Mouse (Mus musculus): ENCODE results near the gene Sars2. TPM values are rescaled to one million over a fixed set of nuclear protein-coding genes. Genes with fewer than 3 reads are reported as not detected.
"Not testable (repeated sequence)": the region's sequence is repeated elsewhere in the genome, so short reads cannot be mapped to it uniquely, and the experiment has no call there.

Gene Sars2
- total RNA-seq (2021), result 10 to 100 TPM; 11.0 to 11.6 TPM
- long read RNA-seq, experiment 1, transcript Sars2-201 (16 exons, 1,868 nt), result major isoform, 16 of 24 reads
- long read RNA-seq, experiment 1, partial matches to known transcripts, result 4 of 24 reads
- long read RNA-seq, experiment 1, other reads (novel, unspliced or antisense), result 4 of 24 reads
- long read RNA-seq, experiment 2, transcript Sars2-201 (16 exons, 1,868 nt), result major isoform, 12 of 18 reads
- long read RNA-seq, experiment 2, partial matches to known transcripts, result 2 of 18 reads
- long read RNA-seq, experiment 2, other reads (novel, unspliced or antisense), result 4 of 18 reads

GRCm38 (mm10) chr7:28741709-28742438, at the start of gene Sars2, which contains the start of gene Mrps12:
Sars2 (plus strand) TSS chr7:28741992.
Mrps12 (minus strand) TSS chr7:28741820.
- DNase-seq (ENCODE audit: low spot score in 2 of 2), result peak; percentile 89 to 96

GRCm38 (mm10) chr7:28692545-28693320, 49.1 kb upstream of the Sars2 start, which contains the start of gene Fbxo27:
Fbxo27 (plus strand) TSS chr7:28692849.
- peak; percentile 55 to 66 for DNase-seq (ENCODE audit: low spot score in 2 of 2)

- peak; percentile 76 to 85 for DNase-seq (ENCODE audit: low spot score in 2 of 2)
Measured at GRCm38 (mm10) chr7:28693321-28693966, 48.3 kb upstream of the Sars2 start.

- no peak for DNase-seq (ENCODE audit: low spot score in 2 of 2)
Measured at GRCm38 (mm10) chr7:28694423-28694822, 47.4 kb upstream of the Sars2 start.

GRCm38 (mm10) chr7:28694966-28695511, 46.8 kb upstream of the Sars2 start:
- no peak for DNase-seq (ENCODE audit: low spot score in 2 of 2)

- DNase-seq (ENCODE audit: low spot score in 2 of 2), result no peak
Measured at GRCm38 (mm10) chr7:28697277-28697676, 44.5 kb upstream of the Sars2 start.

GRCm38 (mm10) chr7:28700269-28700668, 41.5 kb upstream of the Sars2 start:
- DNase-seq (ENCODE audit: low spot score in 2 of 2), result no peak

- DNase-seq (ENCODE audit: low spot score in 2 of 2), result not testable (repeated sequence)
Measured at GRCm38 (mm10) chr7:28701306-28701705, 40.5 kb upstream of the Sars2 start.

GRCm38 (mm10) chr7:28702601-28703143, 39.1 kb upstream of the Sars2 start:
- no peak for DNase-seq (ENCODE audit: low spot score in 2 of 2)

GRCm38 (mm10) chr7:28709454-28709853, 32.3 kb upstream of the Sars2 start:
- no peak for DNase-seq (ENCODE audit: low spot score in 2 of 2)

- no peak for DNase-seq (ENCODE audit: low spot score in 2 of 2)
Measured at GRCm38 (mm10) chr7:28710962-28711361, 30.8 kb upstream of the Sars2 start.

GRCm38 (mm10) chr7:28714667-28715066, 27.1 kb upstream of the Sars2 start:
- peak; percentile 40 to 50 for DNase-seq (ENCODE audit: low spot score in 2 of 2)

GRCm38 (mm10) chr7:28715598-28715997, 26.2 kb upstream of the Sars2 start:
- DNase-seq (ENCODE audit: low spot score in 2 of 2), result no peak

GRCm38 (mm10) chr7:28716590-28717281, 25.1 kb upstream of the Sars2 start, which contains the start of gene Fbxo17:
Fbxo17 (plus strand) TSS chr7:28716804.
- DNase-seq (ENCODE audit: low spot score in 2 of 2), result peak; percentile 21 to 22

GRCm38 (mm10) chr7:28717726-28718125, 24.1 kb upstream of the Sars2 start:
- DNase-seq (ENCODE audit: low spot score in 2 of 2), result no peak

GRCm38 (mm10) chr7:28719159-28719558, 22.6 kb upstream of the Sars2 start:
- no peak for DNase-seq (ENCODE audit: low spot score in 2 of 2)

GRCm38 (mm10) chr7:28719650-28720049, 22.1 kb upstream of the Sars2 start:
- no peak for DNase-seq (ENCODE audit: low spot score in 2 of 2)

GRCm38 (mm10) chr7:28720753-28721537, 20.8 kb upstream of the Sars2 start:
- DNase-seq (ENCODE audit: low spot score in 2 of 2), result no peak

- no peak for DNase-seq (ENCODE audit: low spot score in 2 of 2)
Measured at GRCm38 (mm10) chr7:28722079-28722478, 19.7 kb upstream of the Sars2 start.

Measured in left cerebral cortex, adult 18-20 months (tissue).